Mouse (Mus musculus) cerebellum, adult 2 months (tissue): ENCODE data around the gene Ubxn2a.

Source experiments
- CTCF ChIP-seq: fragments of 200-500 bp; IDR thresholded peaks from 2 replicates; pipeline ENCODE4 v1.5.1; 2011; ENCODE audit warnings: low read depth, mild to moderate bottlenecking, control low read depth, low read length, moderate library complexity, borderline replicate concordance; ENCODE audit not compliant: insufficient read depth
- POLR2A ChIP-seq: fragments of 200-500 bp; IDR thresholded peaks from 2 replicates; pipeline ENCODE4 v1.6.1; 2011; ENCODE audit warnings: low read length, control low read depth, borderline replicate concordance; ENCODE audit not compliant: insufficient read depth

DNA sequence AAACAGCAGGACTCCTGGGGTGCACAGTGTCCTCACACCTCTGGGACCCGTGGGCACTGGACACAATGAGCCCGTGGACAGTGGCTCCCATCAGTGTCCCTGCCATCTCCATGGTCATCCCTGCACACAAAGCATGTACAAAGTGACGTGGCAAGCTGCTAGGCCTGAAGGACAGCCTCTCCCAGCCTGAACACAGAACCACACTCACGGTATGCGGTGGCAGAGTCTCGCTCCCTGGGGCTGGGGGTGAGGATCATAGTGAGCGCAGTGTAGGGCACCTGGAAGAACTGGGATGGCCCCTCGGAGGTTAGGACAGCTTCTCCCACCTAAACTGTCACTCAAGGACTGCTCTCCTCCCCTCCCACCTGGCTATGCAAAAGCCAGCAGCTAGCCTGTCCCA is 38.6 kb downstream of the Ubxn2a start:
- no peak for TF ChIP-seq CTCF
- no peak for TF ChIP-seq POLR2A
